Mouse (Mus musculus): ENCODE results near the gene Ptprg.

GRCm38 (mm10) chr14:11718201-11718600, 164.9 kb downstream of the Ptprg start:
- TF ChIP-seq CTCF (conservative IDR thresholded peaks at IDR 0.05; ENCODE audit: low read length) (no peak), POU5F1 (IDR thresholded peaks at IDR 0.05; ENCODE audit: borderline replicate concordance, low read length) (no peak)

All from E14TG2a.4 (cell line).